Mouse (Mus musculus) spleen, adult 2 months (tissue): ENCODE measurements around the gene Grk4. TPM values are rescaled to one million over a fixed set of nuclear protein-coding genes. Genes with fewer than 3 reads are reported as not detected.
A peak's percentile ranks its signal among the peaks of the same experiment; 100 is the strongest.

ENCODE experiments used
- DNase-seq, 2 experiments: peaks; one replicate each; pipeline versions ENCODE4 v3.0.0 to v3.0.0-alpha.2; 2012 to 2021; ENCODE audit warnings: low spot score in 2 of 2, low read depth in 1 of 2
- H3K27ac ChIP-seq: fragments of 200-500 bp; 2 replicates; pipeline ENCODE4 v1.5.1; 2012; ENCODE audit warnings: low read length, inconsistent platforms; ENCODE audit not compliant: insufficient read depth
- H3K27me3 ChIP-seq: fragments of 200-500 bp; 2 replicates; pipeline ENCODE4 v1.6.1; 2012; ENCODE audit warnings: mild to moderate bottlenecking, moderate library complexity, low read length, inconsistent platforms; ENCODE audit not compliant: control insufficient read depth, insufficient read depth
- H3K36me3 ChIP-seq: fragments of 200-500 bp; 2 replicates; pipeline ENCODE4 v1.6.1; 2012; ENCODE audit warnings: mild to moderate bottlenecking, low read length, inconsistent platforms; ENCODE audit not compliant: control insufficient read depth, insufficient read depth
- H3K4me1 ChIP-seq: fragments of 200-500 bp; 2 replicates; pipeline ENCODE4 v1.6.1; 2011; ENCODE audit warnings: inconsistent platforms; ENCODE audit not compliant: control insufficient read depth, insufficient read depth, insufficient read length
- H3K4me3 ChIP-seq: fragments of 200-500 bp; 2 replicates; pipeline ENCODE4 v1.5.1; 2011; ENCODE audit warnings: mild to moderate bottlenecking, inconsistent platforms; ENCODE audit not compliant: insufficient read depth, insufficient read length; ENCODE audit errors: extremely low read depth
- CTCF ChIP-seq: fragments of 200-500 bp; IDR thresholded peaks from 2 replicates; pipeline ENCODE4 v1.5.1; 2011; ENCODE audit warnings: mild to moderate bottlenecking, inconsistent platforms; ENCODE audit not compliant: insufficient read depth, insufficient read length, insufficient replicate concordance; ENCODE audit errors: extremely low read depth
- POLR2A ChIP-seq: fragments of 200-500 bp; IDR thresholded peaks from 2 replicates; pipeline ENCODE4 v1.6.1; 2011; ENCODE audit warnings: low read depth, low read length, inconsistent platforms
- WGBS: fragments of 180-500 bp; shearing (Covaris S2); methylation state at CpG from one replicate; pipeline ENCODE4 v1.1.7; 2018; 5-methylcytosine and 5-hydroxymethylcytosine counted together
- polyA plus RNA-seq: library from polyadenylated mRNA; depleted of rRNA; stranded (reverse); fragments of >200 nt; gene quantifications from 2 replicates; pipeline ENCODE4 v1.2.3, GENCODE M21; 2012

Gene Grk4
- polyA plus RNA-seq, 1 experiment: 1.5 TPM

- DNase-seq: peak in 1 of 2 experiments; percentile 8
- H3K27ac ChIP-seq: peak overlapping the region; percentile 31
These were observed 100.8 kb downstream of the Grk4 start for GRCm38 (mm10) chr5:34760850-34761508.

GRCm38 (mm10) chr5:34761509-34761908 is 101.3 kb downstream of the Grk4 start, which contains the start of gene Htt:
Gene Htt, plus strand, starts transcription at chr5:34761740.
- H3K27me3 ChIP-seq: no peaks in the 10 kb centered on the region; the same call in 1 of the 2 replicates
- WGBS: under 1% methylated on average over 35 of the region's 35 CpGs
- peak; percentile 86 for TF ChIP-seq POLR2A
- TF ChIP-seq CTCF: no peak
- H3K4me1 ChIP-seq: peaks cover 7% of the 10 kb centered on the region; the same call in 1 of the 2 replicates
- DNase-seq: peak; percentile 83 to 95
- peak within 1 kb of the TSS; percentile 82 for H3K4me3 ChIP-seq
- H3K36me3 ChIP-seq: no peaks in the 10 kb centered on the region
- peak within 1 kb of the TSS; percentile 31 for H3K27ac ChIP-seq

More at GRCm38 (mm10) chr5:34760850-34761508, 100.8 kb downstream of the Grk4 start:
- Histone ChIP-seq H3K27me3 (no peaks in the 10 kb centered on the region; the same call in 1 of the 2 replicates), H3K4me3 (peak overlapping the region; percentile 82), H3K4me1 (peaks cover 7% of the 10 kb centered on the region; the same call in 1 of the 2 replicates), H3K36me3 (no peaks in the 10 kb centered on the region)
- 2% methylated on average over 19 of the region's 19 CpGs for WGBS
- no peak for TF ChIP-seq CTCF
- TF ChIP-seq POLR2A: no peak

GRCm38 (mm10) chr5:34761934-34762611 is 101.9 kb downstream of the Grk4 start:
- Histone ChIP-seq H3K36me3 (no peaks in the 10 kb centered on the region), H3K27ac (peak overlapping the region; percentile 26; the same call in 1 of the 2 replicates), H3K27me3 (no peaks in the 10 kb centered on the region; the same call in 1 of the 2 replicates), H3K4me3 (peak overlapping the region; percentile 82), H3K4me1 (peaks cover 7% of the 10 kb centered on the region; the same call in 1 of the 2 replicates)
- 1% methylated on average over 44 of the region's 54 CpGs for WGBS
- TF ChIP-seq POLR2A: no peak
- no peak for TF ChIP-seq CTCF
- DNase-seq: peak in 1 of 2 experiments; percentile 15

GRCm38 (mm10) chr5:34771818-34772217 is 111.6 kb downstream of the Grk4 start:
- H3K27ac ChIP-seq: no peak overlapping the region
- DNase-seq: no peak
- no peaks in the 10 kb centered on the region for H3K27me3 ChIP-seq

GRCm38 (mm10) chr5:34772696-34773245 is 112.6 kb downstream of the Grk4 start:
- no peak for TF ChIP-seq CTCF
- no peak for TF ChIP-seq POLR2A
- Histone ChIP-seq H3K36me3 (no peaks in the 10 kb centered on the region), H3K4me1 (peaks cover 4% of the 10 kb centered on the region; the same call in 1 of the 2 replicates), H3K27ac (no peak overlapping the region), H3K4me3 (no peak overlapping the region), H3K27me3 (no peaks in the 10 kb centered on the region)
- no peak for DNase-seq
- 91% methylated on average over 4 of the region's 4 CpGs for WGBS

More at GRCm38 (mm10) chr5:34771818-34772217, 111.6 kb downstream of the Grk4 start:
- peaks cover 4% of the 10 kb centered on the region; the same call in 1 of the 2 replicates for H3K4me1 ChIP-seq
- WGBS: 56% methylated on average over 3 of the region's 3 CpGs
- no peak overlapping the region for H3K4me3 ChIP-seq
- no peaks in the 10 kb centered on the region for H3K36me3 ChIP-seq
- TF ChIP-seq CTCF: no peak
- TF ChIP-seq POLR2A: no peak

- no peak for DNase-seq
- WGBS: 61% methylated on average over 2 of the region's 2 CpGs
- no peaks in the 10 kb centered on the region for H3K36me3 ChIP-seq
- H3K27ac ChIP-seq: no peak overlapping the region
- H3K27me3 ChIP-seq: no peaks in the 10 kb centered on the region
- TF ChIP-seq POLR2A: no peak
- no peak for TF ChIP-seq CTCF
- H3K4me3 ChIP-seq: no peak overlapping the region
- H3K4me1 ChIP-seq: peaks cover 4% of the 10 kb centered on the region; the same call in 1 of the 2 replicates
These were observed 113.2 kb downstream of the Grk4 start for GRCm38 (mm10) chr5:34773392-34773791.

GRCm38 (mm10) chr5:34785027-34785426 is 124.8 kb downstream of the Grk4 start:
- H3K4me3 ChIP-seq: no peak overlapping the region
- 87% methylated on average over 3 of the region's 3 CpGs for WGBS
- no peaks in the 10 kb centered on the region for H3K27me3 ChIP-seq
- no peak for DNase-seq
- H3K4me1 ChIP-seq: no peaks in the 10 kb centered on the region
- no peak overlapping the region for H3K27ac ChIP-seq
- H3K36me3 ChIP-seq: peaks cover 5% of the 10 kb centered on the region
- TF ChIP-seq POLR2A (no peak), CTCF (no peak)
